Mouse (Mus musculus): ENCODE results near the gene 2610301B20Rik. TPM values are rescaled to one million over a fixed set of nuclear protein-coding genes. Genes with fewer than 3 reads are reported as not detected.
A peak's percentile ranks its signal among the peaks of the same experiment; 100 is the strongest.
"Not testable (repeated sequence)": the region's sequence is repeated elsewhere in the genome, so short reads cannot be mapped to it uniquely, and the experiment has no call there.

2610301B20Rik gene
- polyA plus RNA-seq, 1 experiment: 7.5 TPM

DNA sequence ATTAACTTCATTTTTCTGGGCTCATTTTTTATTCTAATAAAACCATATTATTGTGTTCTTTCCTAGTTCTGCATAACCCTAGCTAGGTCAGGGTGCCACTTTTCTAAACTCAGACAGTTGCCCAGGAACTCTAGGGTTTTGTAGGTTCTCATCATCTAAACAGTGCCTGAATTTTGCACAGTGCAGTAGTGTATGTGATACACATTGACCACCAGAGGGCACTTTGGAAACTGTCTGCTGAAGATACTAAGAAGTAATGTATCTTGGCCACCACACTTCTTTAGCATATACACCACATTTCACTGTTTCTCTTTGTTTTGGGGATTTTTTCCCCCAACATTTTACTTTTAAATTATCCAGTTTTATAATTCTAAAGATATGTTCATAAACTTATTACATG lies 22.6 kb downstream of the 2610301B20Rik start:
- TF ChIP-seq CTCF (IDR thresholded peaks at IDR 0.05; ENCODE audit: low read depth, low read length) (no peak), POLR2A (IDR thresholded peaks at IDR 0.05; ENCODE audit: borderline replicate concordance, low read depth, low read length) (no peak)
- H3K4me1 ChIP-seq (ENCODE audit: control insufficient read depth, insufficient read depth, low read length): no peaks in the 10 kb centered on the region
- H3K4me3 ChIP-seq (ENCODE audit: insufficient read depth, low read length): no peak overlapping the region
- no peak overlapping the region for H3K27ac ChIP-seq (ENCODE audit: insufficient read depth, low read depth, low read length)

DNA sequence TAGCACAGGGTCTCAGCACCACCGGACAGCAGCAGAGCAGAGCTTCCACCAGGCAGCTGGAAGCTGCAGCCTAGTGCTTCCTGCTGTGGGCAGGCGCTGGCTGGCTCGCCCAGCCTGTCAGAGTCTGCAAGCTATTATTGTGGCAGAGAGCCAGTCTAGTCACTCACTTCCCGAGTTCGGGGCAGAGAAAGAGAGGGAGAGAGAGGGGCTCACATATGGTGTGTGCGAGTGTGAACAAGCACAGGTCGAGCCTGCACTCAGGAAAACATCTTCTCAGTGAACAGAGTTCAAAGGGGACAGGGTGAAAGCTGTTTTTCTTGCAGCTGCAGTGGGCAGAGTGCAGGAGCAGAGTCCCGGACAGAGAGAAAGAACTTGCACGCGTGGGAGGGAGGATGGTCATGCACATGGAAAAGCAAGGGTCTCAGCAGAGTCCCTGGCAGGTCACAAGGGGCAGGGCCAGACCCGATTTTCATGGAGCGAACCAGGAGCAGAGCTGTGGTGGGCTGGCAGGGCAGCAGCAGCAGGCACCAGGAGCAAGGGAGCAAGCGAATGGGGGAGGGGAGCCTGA lies 31.0 kb downstream of the 2610301B20Rik start:
- TF ChIP-seq POLR2A (IDR thresholded peaks at IDR 0.05; ENCODE audit: borderline replicate concordance, low read depth, low read length): no peak
- H3K27ac ChIP-seq (ENCODE audit: insufficient read depth, low read depth, low read length): no peak overlapping the region
- H3K4me1 ChIP-seq (ENCODE audit: control insufficient read depth, insufficient read depth, low read length): peaks cover 8% of the 10 kb centered on the region
- no peak overlapping the region for H3K4me3 ChIP-seq (ENCODE audit: insufficient read depth, low read length)

DNA sequence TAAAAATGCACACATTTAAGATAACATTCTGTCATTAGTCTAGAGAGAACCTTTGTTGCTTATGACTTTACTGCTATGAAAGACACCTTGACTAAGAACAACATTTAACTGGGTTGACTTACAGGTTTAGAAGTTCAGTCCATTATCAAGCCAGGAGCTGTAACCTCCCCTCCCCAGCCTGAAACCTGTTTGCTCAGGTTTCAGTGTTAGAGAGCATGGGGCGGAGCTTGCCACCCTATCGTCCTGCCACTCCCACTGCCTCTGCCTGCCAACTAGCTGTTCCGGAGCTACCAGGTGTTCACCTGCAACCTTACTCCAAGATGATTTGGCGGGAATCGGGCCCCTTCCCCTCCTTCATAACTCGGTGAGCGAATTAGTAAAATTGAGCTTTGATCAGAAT lies 37.1 kb downstream of the 2610301B20Rik start:
- not testable (repeated sequence) for H3K4me1 ChIP-seq (ENCODE audit: control insufficient read depth, insufficient read depth, low read length); H3K27ac ChIP-seq (ENCODE audit: insufficient read depth, low read depth, low read length)

DNA sequence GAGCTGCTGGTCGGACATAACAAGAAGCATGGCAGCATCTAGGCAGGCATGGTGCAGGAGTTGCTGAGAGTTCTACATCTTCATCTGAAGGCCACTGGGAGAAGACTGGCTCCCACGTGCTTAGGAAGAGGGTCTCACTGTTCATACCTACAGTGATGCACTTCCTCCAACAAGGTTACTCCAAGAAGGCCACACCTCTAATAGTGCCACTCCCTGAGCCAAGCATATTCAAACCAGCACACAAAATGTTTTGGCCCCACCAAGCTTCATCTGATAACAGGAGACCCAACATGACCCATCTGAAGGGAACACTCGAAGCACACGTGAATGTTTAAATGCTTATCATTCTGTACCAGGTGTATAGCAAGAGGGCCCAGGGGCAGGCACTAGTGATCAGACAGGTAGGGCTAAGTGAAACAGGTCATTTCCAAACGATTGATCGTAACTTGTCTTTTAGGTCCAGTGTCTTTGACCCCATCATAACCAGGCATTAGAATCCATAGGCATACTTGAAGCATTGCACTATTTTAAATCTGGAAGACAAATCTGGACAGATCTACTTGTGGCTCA lies 37.7 kb downstream of the 2610301B20Rik start:
- H3K4me1 ChIP-seq (ENCODE audit: control insufficient read depth, insufficient read depth, low read length): peaks cover 8% of the 10 kb centered on the region
- H3K27ac ChIP-seq (ENCODE audit: insufficient read depth, low read depth, low read length): no peak overlapping the region
- TF ChIP-seq CTCF (IDR thresholded peaks at IDR 0.05; ENCODE audit: low read depth, low read length): no peak
- TF ChIP-seq POLR2A (IDR thresholded peaks at IDR 0.05; ENCODE audit: borderline replicate concordance, low read depth, low read length): no peak
- H3K4me3 ChIP-seq (ENCODE audit: insufficient read depth, low read length): no peak overlapping the region

More for the DNA sequence above, 37.1 kb downstream of the 2610301B20Rik start:
- H3K4me3 ChIP-seq (ENCODE audit: insufficient read depth, low read length): not testable (repeated sequence)

DNA sequence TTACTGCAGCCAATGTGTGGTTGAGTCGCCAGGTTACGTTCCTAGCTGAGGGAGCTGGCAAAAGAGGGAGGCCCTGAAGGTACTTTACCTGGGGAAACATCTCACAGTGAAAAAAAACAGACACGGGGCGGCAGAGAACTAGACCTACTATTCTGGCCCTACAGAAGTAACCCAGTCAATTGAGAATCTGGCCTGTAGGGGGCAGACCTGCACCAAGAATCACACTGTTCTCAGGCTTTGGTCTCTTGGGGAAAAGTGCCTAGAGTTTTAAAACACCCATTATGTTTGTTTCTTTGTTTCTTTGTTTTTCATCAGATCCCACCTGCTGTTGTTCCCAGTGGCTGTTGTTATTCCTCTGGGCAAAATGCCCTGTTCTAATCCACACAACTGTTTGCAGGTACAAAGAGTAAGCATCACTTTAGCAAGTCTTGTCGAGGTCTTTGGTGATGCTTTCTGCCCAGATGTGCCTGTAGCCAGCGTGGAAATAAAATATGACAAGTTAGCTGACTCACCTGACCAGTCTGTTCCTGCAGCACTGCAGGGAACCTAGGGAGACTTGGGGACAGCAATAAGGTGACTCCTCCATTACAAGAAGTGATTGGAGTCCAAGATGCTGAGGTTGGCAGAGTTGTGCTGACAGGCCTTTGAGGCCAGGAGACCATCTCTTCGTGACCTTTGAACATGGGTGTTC lies 38.5 kb downstream of the 2610301B20Rik start:
- Histone ChIP-seq H3K4me1 (ENCODE audit: control insufficient read depth, insufficient read depth, low read length) (peaks cover 8% of the 10 kb centered on the region), H3K4me3 (ENCODE audit: insufficient read depth, low read length) (no peak overlapping the region), H3K27ac (ENCODE audit: insufficient read depth, low read depth, low read length) (no peak overlapping the region)
- TF ChIP-seq CTCF (IDR thresholded peaks at IDR 0.05; ENCODE audit: low read depth, low read length) (peak; percentile 47), POLR2A (IDR thresholded peaks at IDR 0.05; ENCODE audit: borderline replicate concordance, low read depth, low read length) (no peak)

DNA sequence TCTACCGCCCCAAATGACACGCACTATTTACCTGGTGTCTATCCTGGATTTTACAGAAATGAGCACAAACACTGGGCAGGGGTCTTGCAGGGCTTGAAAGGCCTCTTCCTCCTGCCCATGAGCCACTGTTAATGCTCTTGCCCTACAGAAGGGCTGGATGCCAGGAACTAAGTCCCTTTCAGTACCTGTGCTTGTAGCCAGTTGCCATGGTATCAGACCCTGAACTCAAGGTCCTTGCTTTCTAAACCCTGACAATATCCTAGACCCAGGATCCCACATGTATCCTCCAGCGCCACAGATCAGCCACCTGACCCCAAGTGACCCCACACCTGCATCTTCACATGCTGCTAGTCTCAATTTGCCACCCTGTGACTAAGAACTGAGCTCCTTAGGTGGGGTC lies 39.1 kb downstream of the 2610301B20Rik start:
- Histone ChIP-seq H3K27ac (ENCODE audit: insufficient read depth, low read depth, low read length) (no peak overlapping the region), H3K4me1 (ENCODE audit: control insufficient read depth, insufficient read depth, low read length) (peaks cover 11% of the 10 kb centered on the region), H3K4me3 (ENCODE audit: insufficient read depth, low read length) (no peak overlapping the region)
- no peak for TF ChIP-seq CTCF (IDR thresholded peaks at IDR 0.05; ENCODE audit: low read depth, low read length)

DNA sequence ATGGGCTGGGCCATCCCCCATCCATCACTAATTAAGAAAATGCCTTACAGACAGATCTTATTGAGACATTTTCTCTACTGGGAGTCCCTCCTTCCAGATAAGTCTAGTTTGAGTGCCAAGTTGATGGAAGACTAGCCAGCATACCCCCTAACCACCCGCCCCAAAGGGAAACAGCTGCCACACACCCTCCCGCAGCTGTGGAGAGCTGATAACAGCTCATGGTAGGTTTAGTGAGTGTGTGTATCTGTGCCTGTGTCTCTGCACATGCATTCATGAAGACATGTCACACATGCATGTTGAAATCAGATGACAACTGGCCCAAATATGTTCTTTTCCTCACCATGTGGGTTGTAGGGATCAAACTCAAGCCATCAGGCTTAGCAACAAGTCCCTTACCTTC lies 40.5 kb downstream of the 2610301B20Rik start:
- no peak overlapping the region for H3K4me3 ChIP-seq (ENCODE audit: insufficient read depth, low read length)
- peaks cover 25% of the 10 kb centered on the region for H3K4me1 ChIP-seq (ENCODE audit: control insufficient read depth, insufficient read depth, low read length)
- TF ChIP-seq CTCF (IDR thresholded peaks at IDR 0.05; ENCODE audit: low read depth, low read length) (no peak), POLR2A (IDR thresholded peaks at IDR 0.05; ENCODE audit: borderline replicate concordance, low read depth, low read length) (no peak)
- peak overlapping the region; percentile 14 for H3K27ac ChIP-seq (ENCODE audit: insufficient read depth, low read depth, low read length)

DNA sequence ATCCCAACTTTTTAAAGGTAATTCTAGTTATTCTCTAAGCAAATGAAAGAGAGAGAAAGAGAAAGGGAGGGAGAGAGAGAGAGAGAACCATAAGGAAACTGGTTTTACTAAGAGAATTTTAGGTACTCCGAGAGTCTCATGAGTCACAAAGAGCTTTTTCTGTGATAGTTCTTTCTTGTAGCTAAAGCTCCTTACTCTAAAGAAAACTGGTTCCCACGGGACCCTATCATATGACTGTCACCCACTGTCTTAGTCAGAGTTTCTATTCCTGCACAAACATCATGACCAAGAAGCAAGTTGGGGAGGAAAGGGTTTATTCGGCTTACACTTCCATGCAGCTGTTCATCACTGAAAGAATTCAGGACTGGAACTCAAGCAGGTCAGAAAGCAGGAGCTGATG lies 41.0 kb downstream of the 2610301B20Rik start:
- no peak for TF ChIP-seq CTCF (IDR thresholded peaks at IDR 0.05; ENCODE audit: low read depth, low read length)
- TF ChIP-seq POLR2A (IDR thresholded peaks at IDR 0.05; ENCODE audit: borderline replicate concordance, low read depth, low read length): no peak
- Histone ChIP-seq H3K4me3 (ENCODE audit: insufficient read depth, low read length) (no peak overlapping the region), H3K4me1 (ENCODE audit: control insufficient read depth, insufficient read depth, low read length) (peaks cover 30% of the 10 kb centered on the region), H3K27ac (ENCODE audit: insufficient read depth, low read depth, low read length) (peak overlapping the region; percentile 14)

DNA sequence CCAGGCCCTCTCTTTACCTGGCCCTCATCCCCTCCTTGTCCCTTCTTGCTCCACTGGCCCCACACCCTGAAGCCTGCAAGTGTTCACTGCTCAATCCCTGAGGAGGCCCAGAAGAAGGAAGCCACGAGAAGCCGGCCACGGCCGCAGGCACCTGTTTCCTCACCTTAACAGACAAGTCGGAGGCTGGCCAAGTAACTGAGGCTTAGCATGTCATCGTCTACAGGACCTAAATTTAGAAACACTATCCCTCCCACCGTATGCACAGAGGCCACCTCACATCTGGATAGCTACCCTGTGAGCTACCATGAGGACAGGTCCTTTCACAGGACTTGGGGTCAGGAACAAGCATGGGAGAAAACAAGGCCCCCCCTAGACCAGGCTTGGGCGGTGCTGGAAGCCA lies 44.1 kb downstream of the 2610301B20Rik start:
- TF ChIP-seq POLR2A (IDR thresholded peaks at IDR 0.05; ENCODE audit: borderline replicate concordance, low read depth, low read length): no peak
- TF ChIP-seq CTCF (IDR thresholded peaks at IDR 0.05; ENCODE audit: low read depth, low read length): no peak
- Histone ChIP-seq H3K27ac (ENCODE audit: insufficient read depth, low read depth, low read length) (no peak overlapping the region), H3K4me3 (ENCODE audit: insufficient read depth, low read length) (no peak overlapping the region), H3K4me1 (ENCODE audit: control insufficient read depth, insufficient read depth, low read length) (peaks cover 40% of the 10 kb centered on the region)

DNA sequence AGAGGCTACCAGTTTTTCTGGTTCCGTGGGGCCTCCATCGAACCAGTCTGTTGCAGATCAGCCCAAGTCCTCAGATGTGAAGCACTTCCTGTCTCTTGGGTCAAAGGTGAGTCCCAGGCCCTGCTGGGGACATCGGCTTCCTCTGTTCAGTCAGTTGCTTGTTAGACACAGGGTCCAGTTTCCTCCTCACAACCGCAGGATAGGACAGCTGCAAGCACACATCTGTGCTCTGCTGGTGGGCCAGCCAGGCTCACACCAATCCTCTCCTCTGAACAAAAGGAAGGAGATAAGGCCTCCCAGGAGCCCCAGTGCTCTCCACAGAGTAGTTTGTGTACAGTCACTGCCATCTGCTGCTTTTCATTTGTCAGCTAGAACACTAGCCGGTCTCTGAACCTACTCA lies 44.8 kb downstream of the 2610301B20Rik start:
- Histone ChIP-seq H3K4me1 (ENCODE audit: control insufficient read depth, insufficient read depth, low read length) (peaks cover 47% of the 10 kb centered on the region), H3K27ac (ENCODE audit: insufficient read depth, low read depth, low read length) (no peak overlapping the region), H3K4me3 (ENCODE audit: insufficient read depth, low read length) (no peak overlapping the region)
- TF ChIP-seq POLR2A (IDR thresholded peaks at IDR 0.05; ENCODE audit: borderline replicate concordance, low read depth, low read length) (no peak), CTCF (IDR thresholded peaks at IDR 0.05; ENCODE audit: low read depth, low read length) (no peak)
